Mouse (Mus musculus): Measurements from ENCODE around the gene Itpk1.

DNA sequence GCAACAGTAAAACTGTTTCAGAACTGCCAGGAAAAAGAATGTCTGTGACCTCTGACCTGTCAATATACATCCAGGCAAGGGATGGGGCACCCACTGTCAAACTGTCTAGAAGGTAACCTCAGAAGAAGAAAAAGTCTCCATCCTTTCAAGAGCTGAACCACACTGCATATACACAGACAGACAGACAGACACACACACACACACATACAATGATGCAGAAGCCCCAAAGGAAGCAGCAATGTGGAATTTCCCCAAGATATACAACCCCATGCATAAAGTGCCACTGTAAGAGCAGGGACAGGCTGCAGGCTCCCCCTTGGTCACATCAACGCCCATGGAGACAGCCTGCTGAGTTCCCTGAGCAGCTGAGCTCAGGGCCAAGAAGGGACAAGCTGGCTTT is 5.6 kb downstream of the Itpk1 start:
- TF ChIP-seq CTCF (IDR thresholded peaks at IDR 0.05; ENCODE audit: control insufficient read depth, insufficient read depth, insufficient read length): no peak
- no peak for TF ChIP-seq CEBPB (IDR thresholded peaks at IDR 0.05; ENCODE audit: low read depth)
- no peak for TF ChIP-seq MAX (IDR thresholded peaks at IDR 0.05)
- no peak for TF ChIP-seq FOSL1 (IDR thresholded peaks at IDR 0.05; ENCODE audit: insufficient read depth, low read length, poor library complexity, severe bottlenecking)
- no peak for TF ChIP-seq USF1 (IDR thresholded peaks at IDR 0.05; ENCODE audit: low read depth)
- TF ChIP-seq MYOG (IDR thresholded peaks at IDR 0.05; ENCODE audit: control insufficient read depth, extremely low read depth, insufficient read length): no peak

Measured in C2C12 (cell line).